Mouse (Mus musculus): ENCODE measurements around the gene Rapgef6.

The Rapgef6 gene

DNA sequence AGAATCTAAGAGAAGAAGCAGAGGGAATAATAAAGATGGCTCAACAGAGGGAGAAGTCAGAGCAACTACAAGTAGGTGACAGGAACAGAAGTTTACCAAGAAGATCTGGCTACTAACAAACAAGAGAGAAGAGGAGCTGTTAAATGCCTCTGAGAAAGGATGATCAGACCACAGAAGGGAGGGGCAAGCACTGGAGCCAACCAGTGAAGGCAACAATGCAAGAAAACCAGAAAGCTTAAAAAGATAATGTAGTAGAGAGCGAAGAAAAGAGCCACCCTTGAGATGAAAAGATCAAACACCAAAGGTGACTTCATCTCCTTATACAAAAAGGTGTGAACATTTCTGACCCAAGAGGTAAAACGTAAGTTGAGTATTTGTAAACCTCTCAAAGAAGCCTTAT is 218.7 kb downstream of the Rapgef6 start:
- DNase-seq: no peak

DNA sequence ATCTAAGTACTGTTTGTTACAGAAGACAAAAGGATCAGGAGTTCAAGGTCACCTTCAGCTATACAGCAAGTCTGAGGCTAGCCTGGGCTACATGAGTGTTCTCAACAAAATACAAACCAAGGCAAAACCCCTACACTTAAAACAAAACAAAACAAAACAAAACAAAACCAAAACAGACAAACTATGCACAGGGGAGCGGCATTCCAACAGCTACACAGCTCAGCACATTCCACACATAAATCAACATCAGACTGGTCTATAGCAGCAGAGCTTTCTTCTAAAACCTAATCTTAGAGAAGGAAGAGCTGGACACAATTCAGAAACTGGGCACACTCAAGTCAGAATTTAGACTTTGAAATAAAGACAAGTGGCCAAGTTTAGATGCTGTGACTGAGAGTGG is 221.6 kb downstream of the Rapgef6 start:
- no peak for DNase-seq
